Mouse (Mus musculus): ENCODE measurements around the gene Rbpj.

DNA sequence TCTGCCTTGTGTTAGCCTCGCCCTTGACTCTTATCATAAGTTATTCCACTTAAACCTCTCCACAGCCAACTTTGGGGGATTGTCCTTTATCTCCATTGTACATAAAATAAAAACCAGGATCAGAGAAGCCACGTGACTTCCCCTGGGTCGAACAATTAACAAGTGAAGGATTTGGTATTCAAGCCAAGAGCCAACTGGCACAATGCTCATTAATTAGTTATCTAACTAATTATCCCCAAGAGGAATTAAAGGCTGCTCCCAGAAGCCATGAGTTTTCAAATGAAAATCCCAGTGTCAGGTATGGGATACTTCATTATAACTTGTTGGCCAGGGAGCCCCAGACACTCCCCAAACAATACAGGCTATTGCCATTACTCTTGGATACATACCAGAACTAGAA is 218.0 kb downstream of the Rbpj start:
- TF ChIP-seq CTCF (IDR thresholded peaks at IDR 0.05; ENCODE audit: low read depth, low read length) (no peak), POLR2A (IDR thresholded peaks at IDR 0.05; ENCODE audit: extremely low read depth, insufficient read depth, low read length) (no peak)

All from liver, adult 2 months (tissue).